Mouse (Mus musculus): ENCODE data around the gene Uggt1.

Gene Uggt1

GRCm38 (mm10) chr1:36244058-36244827 is at the start of gene Uggt1:
Gene Uggt1, minus strand, starts transcription at chr1:36244720.
- DNase-seq = peak; percentile 93

GRCm38 (mm10) chr1:36293470-36293869 is 49.0 kb upstream of the Uggt1 start:
- DNase-seq = no peak

- no peak for DNase-seq
Measured at GRCm38 (mm10) chr1:36281849-36282248, 37.3 kb upstream of the Uggt1 start.

- no peak for DNase-seq
Measured at GRCm38 (mm10) chr1:36280938-36281337, 36.4 kb upstream of the Uggt1 start.

GRCm38 (mm10) chr1:36279202-36279601 is 34.7 kb upstream of the Uggt1 start:
- DNase-seq = peak; percentile 81

GRCm38 (mm10) chr1:36277267-36278060 is 32.9 kb upstream of the Uggt1 start:
- DNase-seq = peak; percentile 87

- no peak for DNase-seq
Measured at GRCm38 (mm10) chr1:36275635-36276389, 31.3 kb upstream of the Uggt1 start.

- no peak for DNase-seq
Measured at GRCm38 (mm10) chr1:36274455-36274854, 29.9 kb upstream of the Uggt1 start, which contains the start of gene Neurl3. Gene Neurl3, minus strand, starts transcription at chr1:36274679.

GRCm38 (mm10) chr1:36273288-36273687 is 28.8 kb upstream of the Uggt1 start:
- DNase-seq = no peak

- no peak for DNase-seq
Measured at GRCm38 (mm10) chr1:36272546-36272945, 28.0 kb upstream of the Uggt1 start.

- no peak for DNase-seq
Measured at GRCm38 (mm10) chr1:36271516-36272230, 27.2 kb upstream of the Uggt1 start.

GRCm38 (mm10) chr1:36270666-36271065 is 26.1 kb upstream of the Uggt1 start:
- no peak for DNase-seq

GRCm38 (mm10) chr1:36269121-36269795 is 24.7 kb upstream of the Uggt1 start:
- DNase-seq = no peak

- no peak for DNase-seq
Measured at GRCm38 (mm10) chr1:36267595-36267994, 23.1 kb upstream of the Uggt1 start.

GRCm38 (mm10) chr1:36266293-36266692 is 21.8 kb upstream of the Uggt1 start:
- DNase-seq = peak; percentile 94

- DNase-seq = no peak
Measured at GRCm38 (mm10) chr1:36263833-36264488, 19.4 kb upstream of the Uggt1 start.

GRCm38 (mm10) chr1:36261708-36262504 is 17.4 kb upstream of the Uggt1 start:
- DNase-seq = no peak

GRCm38 (mm10) chr1:36260418-36260817 is 15.9 kb upstream of the Uggt1 start:
- no peak for DNase-seq

GRCm38 (mm10) chr1:36259281-36259680 is 14.8 kb upstream of the Uggt1 start:
- no peak for DNase-seq

- no peak for DNase-seq
Measured at GRCm38 (mm10) chr1:36258631-36259030, 14.1 kb upstream of the Uggt1 start.

GRCm38 (mm10) chr1:36257276-36257675 is 12.8 kb upstream of the Uggt1 start:
- no peak for DNase-seq

Measured in cerebellum, adult 9-10 months (tissue).